Mouse (Mus musculus) megakaryocyte-erythroid progenitor cell, adult 5-6 weeks (primary cell): ENCODE measurements around the gene Krtap9-3. TPM values are rescaled to one million over a fixed set of nuclear protein-coding genes. Genes with fewer than 3 reads are reported as not detected.

Experiments
- ATAC-seq: replicated peaks from 2 replicates; pipeline ENCODE4 v1.8.0; 2016; ENCODE audit warnings: mild to moderate bottlenecking, inconsistent platforms; ENCODE audit not compliant: severe bottlenecking, poor library complexity, low FRiP score, low TSS enrichment
- total RNA-seq, 2 experiments: library from RNA; stranded (forward) in 1 of 2; stranded (reverse) in 1 of 2; fragments of 200-1000, 215-1000 nt in 1 of 2; fragments of >200 nt in 1 of 2; fragmentation: Nextera tagmentation in 1 of 2; gene quantifications; 2 replicates each; pipeline ENCODE4 v1.2.3; 2014 to 2017

The Krtap9-3 gene
- total RNA-seq, 2 experiments from 2014 or later = not detected

DNA sequence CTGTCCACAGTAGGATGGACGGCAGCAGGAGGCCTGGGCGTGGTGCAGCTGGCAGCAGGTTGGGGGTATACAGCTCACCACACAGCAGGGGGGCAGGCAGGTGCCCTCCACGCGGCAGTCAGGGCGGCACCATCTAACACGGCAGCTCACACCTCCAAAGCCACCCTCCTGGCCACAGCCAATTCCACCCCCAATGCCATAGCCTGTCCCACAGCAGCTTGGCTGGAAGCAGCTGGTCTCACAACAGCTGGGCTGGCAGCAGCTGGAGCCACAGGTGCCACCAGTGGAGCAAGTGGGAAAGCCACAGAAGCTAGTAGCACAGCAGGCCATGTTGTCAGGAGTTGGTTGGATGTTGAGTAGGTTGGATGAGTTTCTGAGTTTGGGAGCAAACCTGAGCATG, 17.3 kb downstream of the Krtap9-3 start, which contains the start of gene Krtap1-5:
Gene Krtap1-5, minus strand, starts transcription at position 381 of the 400 bp plus-strand sequence.
- no peak for ATAC-seq

DNA sequence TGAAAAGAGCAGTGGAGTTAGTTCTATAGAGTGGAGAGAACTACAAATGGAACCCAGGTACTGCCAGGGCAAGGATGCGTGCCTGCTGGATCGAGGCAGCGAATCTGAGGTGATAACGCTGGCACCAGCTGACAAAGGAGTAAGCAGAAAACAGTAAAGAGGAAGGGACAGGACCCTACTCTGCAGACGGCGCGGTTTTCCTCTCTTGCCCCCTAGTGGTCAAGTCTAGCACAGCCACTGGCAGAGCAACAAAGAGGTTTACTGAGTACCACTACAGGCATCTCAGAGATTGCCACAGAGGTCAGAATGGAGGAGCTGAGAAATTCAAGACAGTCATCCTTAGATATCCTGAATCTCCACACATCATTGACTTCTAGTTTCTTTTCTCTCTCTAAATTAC, 23.8 kb downstream of the Krtap9-3 start:
- peak; percentile 87 for ATAC-seq

DNA sequence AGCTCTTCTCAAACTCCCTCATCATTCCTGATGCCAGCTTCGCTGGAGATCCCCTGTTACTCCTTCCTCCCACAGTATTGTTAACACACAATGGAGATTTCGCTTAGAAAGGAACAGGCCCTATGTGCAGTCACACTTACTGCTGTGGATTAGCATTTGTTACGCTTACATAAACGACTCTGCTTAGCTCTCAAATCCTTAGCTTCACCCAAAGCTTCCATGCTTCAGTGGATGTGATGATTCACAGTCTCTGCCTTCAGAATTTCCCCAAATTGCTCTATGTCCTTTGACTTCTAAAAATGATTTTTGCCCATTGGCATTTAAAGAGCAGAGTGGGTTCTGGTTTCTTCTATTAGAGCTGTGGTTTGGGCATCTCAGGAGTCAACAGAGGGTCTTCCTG, 24.7 kb downstream of the Krtap9-3 start:
- ATAC-seq = no peak

DNA sequence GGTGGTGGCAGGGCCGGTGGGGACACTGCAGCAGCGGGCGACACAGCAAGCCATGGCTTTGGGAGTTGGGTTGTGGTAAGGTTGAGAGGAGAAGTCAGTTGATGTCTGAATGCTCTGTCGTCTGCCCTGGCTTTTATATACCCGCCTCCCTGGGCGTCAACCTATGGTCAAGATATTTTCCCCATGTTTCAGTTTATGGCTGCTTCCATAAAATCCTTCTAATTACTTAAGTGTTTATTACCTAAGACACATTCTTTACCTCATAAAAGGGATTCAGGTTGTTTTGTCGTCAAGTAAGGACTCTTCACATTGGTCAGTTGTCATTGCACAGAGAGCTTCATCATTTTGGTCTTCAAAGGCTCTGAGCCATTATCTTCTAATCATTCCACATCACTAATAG, 31.4 kb downstream of the Krtap9-3 start, which contains the start of gene Krtap3-1:
Gene Krtap3-1, minus strand, starts transcription at position 101 of the 400 bp plus-strand sequence.
- no peak for ATAC-seq

DNA sequence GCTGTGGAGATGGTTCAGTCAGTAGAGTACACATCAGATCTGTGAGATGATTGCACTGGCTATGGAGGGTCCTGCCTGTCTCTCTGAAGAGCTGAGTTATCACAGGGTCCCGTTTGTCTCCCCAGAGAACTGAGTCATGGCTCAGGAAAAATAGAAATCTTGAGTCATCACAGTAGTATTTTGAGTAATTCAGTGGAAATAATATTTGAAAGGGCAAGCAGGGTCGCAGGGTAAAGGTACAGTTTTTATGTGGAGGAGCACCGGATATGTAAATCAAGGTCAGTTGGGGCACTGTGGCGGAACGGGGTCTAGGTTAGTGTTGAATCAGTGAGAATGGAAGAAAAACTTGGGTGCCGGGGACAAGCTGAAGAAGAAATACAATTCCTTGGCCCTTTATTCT, 35.3 kb downstream of the Krtap9-3 start:
- no peak for ATAC-seq

DNA sequence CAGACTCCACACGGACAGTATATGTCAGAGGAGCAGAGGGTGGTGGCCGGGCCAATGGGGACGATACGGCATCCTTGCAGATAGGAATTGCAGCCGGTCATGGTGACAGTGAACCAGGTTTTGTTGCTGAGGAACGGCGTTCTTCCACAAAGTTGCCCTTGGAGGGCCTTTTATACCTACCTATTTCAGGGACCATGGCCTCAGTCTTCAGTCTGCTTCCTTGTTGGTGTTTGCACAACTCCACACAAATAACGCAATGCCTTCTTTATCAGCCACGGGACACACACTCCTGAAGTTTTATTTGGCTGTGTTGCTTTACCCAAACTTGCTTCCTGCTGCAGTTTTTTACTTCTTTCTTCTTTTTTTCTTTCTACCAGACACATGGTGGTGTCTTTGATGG, 38.5 kb downstream of the Krtap9-3 start, which contains the start of gene Gm11939:
Gene Gm11939, minus strand, starts transcription at position 101 of the 400 bp plus-strand sequence.
- ATAC-seq = no peak

DNA sequence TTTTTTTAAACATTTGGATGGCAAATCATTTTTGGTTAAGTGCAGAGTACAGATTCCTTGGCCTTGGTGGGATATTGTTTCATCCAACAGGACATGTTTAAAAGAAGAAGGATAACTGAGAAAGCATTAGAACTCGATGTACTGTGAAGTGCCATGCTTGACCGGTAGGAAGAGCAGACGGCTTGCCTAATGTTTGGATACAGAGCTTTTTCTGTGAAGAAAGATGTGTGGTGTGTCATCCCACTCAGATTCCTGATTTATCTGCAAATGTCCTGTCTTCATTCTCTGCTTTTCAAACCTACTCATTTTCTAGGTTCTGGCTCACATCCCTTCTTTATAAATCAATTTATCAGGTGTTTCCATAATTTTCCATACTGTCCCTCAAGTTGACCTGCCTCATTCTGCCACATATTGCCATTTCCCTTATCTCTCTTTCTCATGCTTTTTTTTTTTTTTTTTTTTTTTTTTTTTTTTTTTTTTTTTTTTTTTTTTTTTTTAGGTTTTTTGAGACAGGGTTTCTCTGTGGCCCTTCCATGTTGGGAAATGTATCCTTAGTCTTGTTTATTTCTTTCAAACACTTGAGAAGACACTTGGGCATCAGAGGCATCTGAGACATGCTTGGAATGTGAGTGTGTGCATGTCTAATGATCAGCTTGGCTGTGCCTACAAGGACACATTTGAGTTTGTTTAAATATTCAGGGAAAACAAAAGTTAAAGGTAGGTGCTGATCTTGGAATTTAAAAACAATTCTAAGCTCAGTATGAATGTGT, 39.7 kb downstream of the Krtap9-3 start:
- ATAC-seq = no peak

DNA sequence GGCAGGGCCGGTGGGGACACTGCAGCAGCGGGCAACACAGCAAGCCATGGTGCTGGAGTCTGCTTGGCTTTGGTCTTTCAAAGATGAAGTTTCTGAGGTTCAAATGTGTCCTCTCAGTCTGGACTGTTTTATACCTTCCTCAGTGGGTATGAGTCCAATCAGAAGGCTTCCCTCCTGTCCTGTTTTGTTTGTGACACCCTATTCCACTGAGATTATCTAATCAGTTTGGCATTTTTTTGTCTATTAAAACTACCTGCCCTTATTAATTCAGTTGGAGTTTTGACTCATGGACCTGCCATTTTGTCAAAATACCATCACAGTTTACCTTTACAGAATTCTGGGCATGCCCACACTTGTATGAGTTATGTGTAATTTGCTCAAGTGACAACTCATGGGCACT, 41.2 kb downstream of the Krtap9-3 start, which contains the start of gene Krtap3-2:
Gene Krtap3-2, minus strand, starts transcription at position 101 of the 400 bp plus-strand sequence.
- no peak for ATAC-seq

DNA sequence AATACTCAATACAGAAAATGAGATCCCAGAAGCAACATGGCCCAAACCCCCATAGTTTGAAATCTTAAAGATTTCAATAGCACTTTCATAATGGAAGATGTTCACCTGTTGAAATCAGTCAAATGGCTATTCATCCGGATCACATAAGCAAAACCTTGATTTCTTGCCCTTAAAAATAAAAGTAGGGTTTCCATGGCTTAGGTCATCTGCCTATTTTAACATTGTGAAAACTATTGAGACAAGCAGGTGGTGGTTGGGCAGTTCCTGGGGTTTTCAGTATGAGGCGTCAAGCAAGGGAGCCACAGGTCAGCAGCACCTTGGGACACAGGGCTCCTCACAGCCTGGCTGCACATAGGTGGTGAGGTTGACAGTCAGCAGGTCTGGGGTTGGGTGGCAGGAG, 41.7 kb downstream of the Krtap9-3 start:
- no peak for ATAC-seq

DNA sequence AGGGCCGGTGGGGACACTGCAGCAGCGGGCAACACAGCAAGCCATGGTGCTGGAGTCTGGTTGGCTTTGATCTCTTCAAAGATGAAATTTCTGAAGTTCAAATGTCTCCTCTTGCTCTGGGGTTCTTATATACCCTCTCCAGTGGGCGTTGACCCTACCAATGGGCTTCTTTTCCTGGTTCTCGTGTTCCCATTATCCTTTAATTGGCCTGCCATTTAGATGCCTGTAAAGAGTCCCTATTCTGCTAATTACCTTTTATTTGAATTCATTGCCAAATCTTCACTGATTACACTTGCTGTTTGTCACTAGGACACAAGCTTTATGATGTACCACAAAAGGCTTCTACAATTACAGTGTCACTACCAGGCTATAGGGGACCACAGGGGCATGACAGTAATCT, 47.1 kb downstream of the Krtap9-3 start, which contains the start of gene Krtap3-3:
Gene Krtap3-3, minus strand, starts transcription at position 101 of the 400 bp plus-strand sequence.
- ATAC-seq = no peak

DNA sequence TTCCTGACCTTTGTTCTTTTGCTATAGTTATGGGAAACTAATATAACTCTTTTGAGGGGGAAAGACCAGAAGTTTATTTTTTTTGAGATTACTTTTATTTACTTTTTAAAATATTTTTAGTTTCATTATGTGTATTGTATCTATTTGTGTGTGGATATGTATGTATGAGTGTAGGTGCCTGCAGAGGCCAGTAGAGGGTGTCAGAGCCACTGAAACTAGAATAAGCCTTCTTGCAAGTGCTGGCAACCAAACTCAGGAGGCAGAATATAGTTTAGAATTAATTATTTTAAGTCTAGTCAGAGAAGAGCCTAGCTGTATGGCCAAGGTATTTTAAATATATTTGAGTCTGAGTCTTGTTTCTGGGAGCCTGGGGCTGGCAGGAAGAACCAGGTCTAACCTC, 50.0 kb downstream of the Krtap9-3 start:
- no peak for ATAC-seq

Other genes starting within 250 kb of the Krtap9-3 start
Only the 30 nearest of the 36 such genes appear.
- not detected in 2 replicates for gene Krt12, start 175.8 kb downstream of the Krtap9-3 start, total RNA-seq (2014; fragmentation: Nextera tagmentation)
- not detected in 2 replicates for gene Krt12, start 175.8 kb downstream of the Krtap9-3 start, total RNA-seq (2017)
- not detected in 2 replicates for gene Krt20, start 160.0 kb downstream of the Krtap9-3 start, total RNA-seq (2014; fragmentation: Nextera tagmentation)
- not detected in 2 replicates for gene Krt20, start 160.0 kb downstream of the Krtap9-3 start, total RNA-seq (2017)
- not detected in 2 replicates for gene Krt23, start 105.0 kb downstream of the Krtap9-3 start, total RNA-seq (2014; fragmentation: Nextera tagmentation)
- gene Krt23, start 105.0 kb downstream of the Krtap9-3 start, total RNA-seq (2017) = not detected in 2 replicates
- not detected in 2 replicates for gene Krt39, start 76.8 kb downstream of the Krtap9-3 start, total RNA-seq (2014; fragmentation: Nextera tagmentation)
- gene Krt39, start 76.8 kb downstream of the Krtap9-3 start, total RNA-seq (2017) = not detected in 2 replicates
- not detected in 2 replicates for gene Krt40, start 54.9 kb downstream of the Krtap9-3 start, total RNA-seq (2014; fragmentation: Nextera tagmentation)
- gene Krt40, start 54.9 kb downstream of the Krtap9-3 start, total RNA-seq (2017) = not detected in 2 replicates
- not detected in 2 replicates for gene Krtap3-3, start 47.2 kb downstream of the Krtap9-3 start, total RNA-seq (2014; fragmentation: Nextera tagmentation)
- not detected in 2 replicates for gene Krtap3-3, start 47.2 kb downstream of the Krtap9-3 start, total RNA-seq (2017)
- not detected in 2 replicates for gene Krtap3-2, start 41.3 kb downstream of the Krtap9-3 start, total RNA-seq (2014; fragmentation: Nextera tagmentation)
- gene Krtap3-2, start 41.3 kb downstream of the Krtap9-3 start, total RNA-seq (2017) = not detected in 2 replicates
- gene Gm11939, start 38.6 kb downstream of the Krtap9-3 start, total RNA-seq (2014; fragmentation: Nextera tagmentation) = not detected in 2 replicates
- gene Gm11939, start 38.6 kb downstream of the Krtap9-3 start, total RNA-seq (2017) = not detected in 2 replicates
- gene Krtap3-1, start 31.5 kb downstream of the Krtap9-3 start, total RNA-seq (2014; fragmentation: Nextera tagmentation) = not detected in 2 replicates
- gene Krtap3-1, start 31.5 kb downstream of the Krtap9-3 start, total RNA-seq (2017) = not detected in 2 replicates
- gene Krtap1-5, start 17.1 kb downstream of the Krtap9-3 start, total RNA-seq (2014; fragmentation: Nextera tagmentation) = not detected in 2 replicates
- gene Krtap1-5, start 17.1 kb downstream of the Krtap9-3 start, total RNA-seq (2017) = not detected in 2 replicates
- gene Krtap1-4, start 14.5 kb downstream of the Krtap9-3 start, total RNA-seq (2014; fragmentation: Nextera tagmentation) = not detected in 2 replicates
- gene Krtap1-4, start 14.5 kb downstream of the Krtap9-3 start, total RNA-seq (2017) = not detected in 2 replicates
- gene Krtap1-3, start 6.8 kb downstream of the Krtap9-3 start, total RNA-seq (2014; fragmentation: Nextera tagmentation) = not detected in 2 replicates
- not detected in 2 replicates for gene Krtap1-3, start 6.8 kb downstream of the Krtap9-3 start, total RNA-seq (2017)
- gene Gm11938, start 5.2 kb upstream of the Krtap9-3 start, total RNA-seq (2014; fragmentation: Nextera tagmentation) = not detected in 2 replicates
- not detected in 2 replicates for gene Gm11938, start 5.2 kb upstream of the Krtap9-3 start, total RNA-seq (2017)
- not detected in 2 replicates for gene Gm11937, start 12.1 kb upstream of the Krtap9-3 start, total RNA-seq (2014; fragmentation: Nextera tagmentation)
- not detected in 2 replicates for gene Gm11937, start 12.1 kb upstream of the Krtap9-3 start, total RNA-seq (2017)
- gene Krtap2-4, start 16.7 kb upstream of the Krtap9-3 start, total RNA-seq (2014; fragmentation: Nextera tagmentation) = not detected in 2 replicates
- not detected in 2 replicates for gene Krtap2-4, start 16.7 kb upstream of the Krtap9-3 start, total RNA-seq (2017)
- gene Gm11562, start 22.3 kb upstream of the Krtap9-3 start, total RNA-seq (2014; fragmentation: Nextera tagmentation) = not detected in 2 replicates
- gene Gm11562, start 22.3 kb upstream of the Krtap9-3 start, total RNA-seq (2017) = not detected in 2 replicates
- not detected in 2 replicates for gene Krtap4-1, start 30.1 kb upstream of the Krtap9-3 start, total RNA-seq (2014; fragmentation: Nextera tagmentation)
- not detected in 2 replicates for gene Krtap4-1, start 30.1 kb upstream of the Krtap9-3 start, total RNA-seq (2017)
- not detected in 2 replicates for gene Krtap4-2, start 37.0 kb upstream of the Krtap9-3 start, total RNA-seq (2014; fragmentation: Nextera tagmentation)
- gene Krtap4-2, start 37.0 kb upstream of the Krtap9-3 start, total RNA-seq (2017) = not detected in 2 replicates
- gene Krtap4-7, start 46.0 kb upstream of the Krtap9-3 start, total RNA-seq (2014; fragmentation: Nextera tagmentation) = not detected in 2 replicates
- not detected in 2 replicates for gene Krtap4-7, start 46.0 kb upstream of the Krtap9-3 start, total RNA-seq (2017)
- gene Gm11555, start 52.1 kb upstream of the Krtap9-3 start, total RNA-seq (2014; fragmentation: Nextera tagmentation) = not detected in 2 replicates
- gene Gm11555, start 52.1 kb upstream of the Krtap9-3 start, total RNA-seq (2017) = not detected in 2 replicates
- not detected in 2 replicates for gene Gm11563, start 60.9 kb upstream of the Krtap9-3 start, total RNA-seq (2014; fragmentation: Nextera tagmentation)
- not detected in 2 replicates for gene Gm11563, start 60.9 kb upstream of the Krtap9-3 start, total RNA-seq (2017)
- not detected in 2 replicates for gene Krtap4-6, start 67.9 kb upstream of the Krtap9-3 start, total RNA-seq (2014; fragmentation: Nextera tagmentation)
- gene Krtap4-6, start 67.9 kb upstream of the Krtap9-3 start, total RNA-seq (2017) = not detected in 2 replicates
- not detected in 2 replicates for gene Gm14190, start 92.6 kb upstream of the Krtap9-3 start, total RNA-seq (2014; fragmentation: Nextera tagmentation)
- gene Gm14190, start 92.6 kb upstream of the Krtap9-3 start, total RNA-seq (2017) = not detected in 2 replicates
- gene Gm14180, start 136.2 kb upstream of the Krtap9-3 start, total RNA-seq (2014; fragmentation: Nextera tagmentation) = not detected in 2 replicates
- not detected in 2 replicates for gene Gm14180, start 136.2 kb upstream of the Krtap9-3 start, total RNA-seq (2017)
- not detected in 2 replicates for gene Gm11595, start 174.8 kb upstream of the Krtap9-3 start, total RNA-seq (2014; fragmentation: Nextera tagmentation)
- gene Gm11595, start 174.8 kb upstream of the Krtap9-3 start, total RNA-seq (2017) = not detected in 2 replicates
- gene Krtap4-8, start 182.6 kb upstream of the Krtap9-3 start, total RNA-seq (2014; fragmentation: Nextera tagmentation) = not detected in 2 replicates
- not detected in 2 replicates for gene Krtap4-8, start 182.6 kb upstream of the Krtap9-3 start, total RNA-seq (2017)
- not detected in 2 replicates for gene Krtap4-9, start 187.1 kb upstream of the Krtap9-3 start, total RNA-seq (2014; fragmentation: Nextera tagmentation)
- not detected in 2 replicates for gene Krtap4-9, start 187.1 kb upstream of the Krtap9-3 start, total RNA-seq (2017)
- gene Gm11596, start 195.4 kb upstream of the Krtap9-3 start, total RNA-seq (2014; fragmentation: Nextera tagmentation) = not detected in 2 replicates
- not detected in 2 replicates for gene Gm11596, start 195.4 kb upstream of the Krtap9-3 start, total RNA-seq (2017)
- gene Gm11569, start 200.8 kb upstream of the Krtap9-3 start, total RNA-seq (2014; fragmentation: Nextera tagmentation) = not detected in 2 replicates
- not detected in 2 replicates for gene Gm11569, start 200.8 kb upstream of the Krtap9-3 start, total RNA-seq (2017)
- not detected in 2 replicates for gene Gm11554, start 206.3 kb upstream of the Krtap9-3 start, total RNA-seq (2014; fragmentation: Nextera tagmentation)
- not detected in 2 replicates for gene Gm11554, start 206.3 kb upstream of the Krtap9-3 start, total RNA-seq (2017)